Mouse (Mus musculus) limb, embryonic 15.5 days (tissue): ENCODE results near the gene Tmcc1. TPM values are rescaled to one million over a fixed set of nuclear protein-coding genes. Genes with fewer than 3 reads are reported as not detected.

Experiments
- ATAC-seq: fragments of 200-750 bp; cut with Nextera tagmentation; 2 replicates; pipeline ENCODE4 v1.8.0; 2017; ENCODE audit warnings: low read depth, moderate TSS enrichment; ENCODE audit not compliant: insufficient number of reproducible peaks, low FRiP score, low TSS enrichment
- H3K27ac ChIP-seq: fragments of 300-500 bp; sonication (generic); 2 replicates; pipeline ENCODE4 v1.5.1; 2015; ENCODE audit warnings: moderate library complexity, mild to moderate bottlenecking, inconsistent platforms
- H3K27me3 ChIP-seq: fragments of 300-500 bp; sonication (generic); 2 replicates; pipeline ENCODE4 v1.6.1; 2015; ENCODE audit warnings: inconsistent platforms
- H3K36me3 ChIP-seq: fragments of 300-500 bp; sonication (generic); 2 replicates; pipeline ENCODE4 v1.6.1; 2015; ENCODE audit warnings: inconsistent platforms
- H3K4me1 ChIP-seq: fragments of 300-500 bp; sonication (generic); 2 replicates; pipeline ENCODE4 v1.6.1; 2015; ENCODE audit warnings: inconsistent platforms
- H3K4me2 ChIP-seq: fragments of 300-500 bp; sonication (generic); 2 replicates; pipeline ENCODE4 v1.6.1; 2015; ENCODE audit warnings: mild to moderate bottlenecking, inconsistent platforms
- H3K4me3 ChIP-seq: fragments of 300-500 bp; sonication (generic); 2 replicates; pipeline ENCODE4 v1.5.1; 2015; ENCODE audit warnings: mild to moderate bottlenecking, inconsistent platforms
- H3K9ac ChIP-seq: fragments of 300-500 bp; sonication (generic); 2 replicates; pipeline ENCODE4 v1.6.1; 2015; ENCODE audit warnings: inconsistent platforms
- H3K9me3 ChIP-seq: fragments of 300-500 bp; sonication (generic); 2 replicates; pipeline ENCODE4 v1.6.1; 2016; ENCODE audit warnings: inconsistent platforms
- WGBS: fragments of 180-500 bp; shearing (Covaris S2); methylation state at CpG from one replicate; pipeline ENCODE4 v1.1.7; 2015; 5-methylcytosine and 5-hydroxymethylcytosine counted together
- polyA plus RNA-seq: library from polyadenylated mRNA; unstranded; fragments of >200 nt; fragmentation: Nextera tagmentation; extraction: Ambion mirVana; gene quantifications from 2 replicates; pipeline ENCODE4 v1.2.1, GENCODE M21; 2015

The Tmcc1 gene
- polyA plus RNA-seq, 1 experiment from 2014 or later: 12.0 TPM

- no peak for ATAC-seq
- H3K4me3 ChIP-seq: no peak overlapping the region
- no peak overlapping the region for H3K9ac ChIP-seq
Observed at GRCm38 (mm10) chr6:115989607-115990006, 203.7 kb downstream of the Tmcc1 start.

GRCm38 (mm10) chr6:115989032-115989431 is 204.3 kb downstream of the Tmcc1 start:
- no peak overlapping the region for H3K4me2 ChIP-seq
- H3K9ac ChIP-seq: no peak overlapping the region
- no peaks in the 10 kb centered on the region for H3K36me3 ChIP-seq
- H3K4me1 ChIP-seq: peaks cover 64% of the 10 kb centered on the region
- WGBS: 78% methylated on average over 5 of the region's 5 CpGs
- H3K27me3 ChIP-seq: peaks cover 37% of the 10 kb centered on the region
- no peak overlapping the region for H3K4me3 ChIP-seq
- ATAC-seq: no peak
- H3K27ac ChIP-seq: no peak overlapping the region
- H3K9me3 ChIP-seq: no peaks in the 10 kb centered on the region

More at GRCm38 (mm10) chr6:115989607-115990006, 203.7 kb downstream of the Tmcc1 start:
- peaks cover 42% of the 10 kb centered on the region for H3K27me3 ChIP-seq
- no peak overlapping the region for H3K4me2 ChIP-seq
- H3K27ac ChIP-seq: no peak overlapping the region
- no peaks in the 10 kb centered on the region for H3K36me3 ChIP-seq
- peaks cover 68% of the 10 kb centered on the region for H3K4me1 ChIP-seq
- no peaks in the 10 kb centered on the region for H3K9me3 ChIP-seq
- WGBS: 74% methylated on average over 4 of the region's 4 CpGs

- WGBS: 51% methylated on average over 9 of the region's 9 CpGs
- Histone ChIP-seq H3K27me3 (peaks cover 19% of the 10 kb centered on the region), H3K36me3 (no peaks in the 10 kb centered on the region), H3K27ac (0 out of 2 replicates have a peak overlapping the region, but pooled peaks have one; percentile 13), H3K9ac (peak overlapping the region; percentile 7; the same call in 1 of the 2 replicates), H3K4me2 (peak overlapping the region; percentile 29), H3K4me3 (no peak overlapping the region), H3K4me1 (peaks cover 59% of the 10 kb centered on the region), H3K9me3 (no peaks in the 10 kb centered on the region)
- ATAC-seq: no peak
Observed at GRCm38 (mm10) chr6:115987096-115987747, 206.1 kb downstream of the Tmcc1 start.

- no peak overlapping the region for H3K4me3 ChIP-seq
- peak overlapping the region; percentile 29 for H3K4me2 ChIP-seq
- peak overlapping the region; percentile 7; the same call in 1 of the 2 replicates for H3K9ac ChIP-seq
- H3K27me3 ChIP-seq: peaks cover 12% of the 10 kb centered on the region
- no peak for ATAC-seq
- H3K9me3 ChIP-seq: no peaks in the 10 kb centered on the region
- WGBS: 43% methylated on average over 12 of the region's 12 CpGs
- 0 out of 2 replicates have a peak overlapping the region, but pooled peaks have one; percentile 13 for H3K27ac ChIP-seq
- no peaks in the 10 kb centered on the region for H3K36me3 ChIP-seq
- peaks cover 55% of the 10 kb centered on the region for H3K4me1 ChIP-seq
Observed at GRCm38 (mm10) chr6:115986472-115987095, 206.7 kb downstream of the Tmcc1 start.

GRCm38 (mm10) chr6:115985622-115986021 is 207.7 kb downstream of the Tmcc1 start:
- H3K9ac ChIP-seq: no peak overlapping the region
- H3K4me3 ChIP-seq: no peak overlapping the region
- no peak overlapping the region for H3K27ac ChIP-seq
- H3K27me3 ChIP-seq: peaks cover 3% of the 10 kb centered on the region
- H3K4me2 ChIP-seq: no peak overlapping the region
- no peaks in the 10 kb centered on the region for H3K9me3 ChIP-seq
- no peak for ATAC-seq
- H3K4me1 ChIP-seq: peaks cover 47% of the 10 kb centered on the region
- H3K36me3 ChIP-seq: no peaks in the 10 kb centered on the region
- WGBS: 60% methylated on average over 9 of the region's 9 CpGs

GRCm38 (mm10) chr6:115984580-115984979 is 208.7 kb downstream of the Tmcc1 start:
- Histone ChIP-seq H3K9ac (no peak overlapping the region), H3K4me1 (peaks cover 47% of the 10 kb centered on the region), H3K27ac (no peak overlapping the region), H3K4me3 (no peak overlapping the region), H3K4me2 (no peak overlapping the region), H3K27me3 (0 out of 2 replicates have a peak, but pooled peaks cover 4% of the 10 kb centered on the region), H3K36me3 (0 out of 2 replicates have a peak, but pooled peaks cover under 1% of the 10 kb centered on the region), H3K9me3 (no peaks in the 10 kb centered on the region)
- no peak for ATAC-seq
- 71% methylated on average over 7 of the region's 7 CpGs for WGBS

GRCm38 (mm10) chr6:115983306-115984038 is 209.8 kb downstream of the Tmcc1 start:
- no peak overlapping the region for H3K9ac ChIP-seq
- H3K4me3 ChIP-seq: no peak overlapping the region
- 37% methylated on average over 12 of the region's 12 CpGs for WGBS
- peak overlapping the region; percentile 61 for H3K27ac ChIP-seq
- 0 out of 2 replicates have a peak, but pooled peaks cover 3% of the 10 kb centered on the region for H3K36me3 ChIP-seq
- H3K27me3 ChIP-seq: 0 out of 2 replicates have a peak, but pooled peaks cover 4% of the 10 kb centered on the region
- H3K4me2 ChIP-seq: no peak overlapping the region
- no peaks in the 10 kb centered on the region for H3K9me3 ChIP-seq
- no peak for ATAC-seq
- H3K4me1 ChIP-seq: peaks cover 49% of the 10 kb centered on the region

- Histone ChIP-seq H3K4me3 (no peak overlapping the region), H3K4me2 (no peak overlapping the region), H3K9ac (no peak overlapping the region), H3K4me1 (peaks cover 49% of the 10 kb centered on the region), H3K27ac (peak overlapping the region; percentile 55; the same call in 1 of the 2 replicates), H3K36me3 (0 out of 2 replicates have a peak, but pooled peaks cover 3% of the 10 kb centered on the region), H3K9me3 (no peaks in the 10 kb centered on the region), H3K27me3 (0 out of 2 replicates have a peak, but pooled peaks cover 4% of the 10 kb centered on the region)
- 54% methylated on average over 7 of the region's 7 CpGs for WGBS
- ATAC-seq: no peak
Observed at GRCm38 (mm10) chr6:115982889-115983288, 210.4 kb downstream of the Tmcc1 start.

GRCm38 (mm10) chr6:115978596-115978995 is 214.7 kb downstream of the Tmcc1 start:
- no peak for ATAC-seq
- H3K9me3 ChIP-seq: no peaks in the 10 kb centered on the region
- 66% methylated on average over 8 of the region's 8 CpGs for WGBS
- H3K4me1 ChIP-seq: peaks cover 21% of the 10 kb centered on the region
- H3K27ac ChIP-seq: no peak overlapping the region
- no peak overlapping the region for H3K9ac ChIP-seq
- H3K4me3 ChIP-seq: no peak overlapping the region
- H3K36me3 ChIP-seq: peaks cover 9% of the 10 kb centered on the region; the same call in 1 of the 2 replicates
- H3K4me2 ChIP-seq: no peak overlapping the region
- 0 out of 2 replicates have a peak, but pooled peaks cover 4% of the 10 kb centered on the region for H3K27me3 ChIP-seq

- Histone ChIP-seq H3K4me3 (no peak overlapping the region), H3K27me3 (0 out of 2 replicates have a peak, but pooled peaks cover 4% of the 10 kb centered on the region), H3K36me3 (peaks cover 9% of the 10 kb centered on the region; the same call in 1 of the 2 replicates), H3K4me2 (no peak overlapping the region), H3K27ac (no peak overlapping the region), H3K4me1 (peaks cover 21% of the 10 kb centered on the region), H3K9ac (no peak overlapping the region), H3K9me3 (no peaks in the 10 kb centered on the region)
- no peak for ATAC-seq
- WGBS: 85% methylated on average over 15 of the region's 15 CpGs
Observed at GRCm38 (mm10) chr6:115977810-115978209, 215.5 kb downstream of the Tmcc1 start.

GRCm38 (mm10) chr6:115975606-115976005 is 217.7 kb downstream of the Tmcc1 start:
- Histone ChIP-seq H3K36me3 (peaks cover 9% of the 10 kb centered on the region; the same call in 1 of the 2 replicates), H3K9me3 (no peaks in the 10 kb centered on the region), H3K4me2 (no peak overlapping the region), H3K27me3 (0 out of 2 replicates have a peak, but pooled peaks cover 4% of the 10 kb centered on the region), H3K9ac (no peak overlapping the region), H3K4me3 (no peak overlapping the region), H3K27ac (no peak overlapping the region), H3K4me1 (peaks cover 40% of the 10 kb centered on the region)
- WGBS: 82% methylated on average over 8 of the region's 8 CpGs
- ATAC-seq: no peak
